Mouse (Mus musculus) megakaryocyte, embryonic 14.5 days (primary cell): Measurements from ENCODE around the gene Chka. TPM values are rescaled to one million over a fixed set of nuclear protein-coding genes. Genes with fewer than 3 reads are reported as not detected.

ENCODE experiments used
- H3K27me3 ChIP-seq: replicated peaks from 2 replicates; pipeline ENCODE3; 2012; ENCODE audit warnings: inconsistent platforms
- H3K36me3 ChIP-seq: replicated peaks from 2 replicates; pipeline ENCODE3; 2012; ENCODE audit warnings: low read length, inconsistent platforms, mixed read lengths
- H3K4me1 ChIP-seq: 2 replicates; pipeline ENCODE4 v1.6.1; 2012; ENCODE audit warnings: inconsistent platforms
- H3K4me3 ChIP-seq: replicated peaks from 2 replicates; pipeline ENCODE3; 2012; ENCODE audit warnings: moderate library complexity, mild to moderate bottlenecking, inconsistent platforms
- H3K9me3 ChIP-seq: 2 replicates; pipeline ENCODE4 v1.6.1; 2012; ENCODE audit warnings: inconsistent platforms
- FLI1 ChIP-seq: IDR thresholded peaks from 2 replicates; pipeline ENCODE4 v1.6.1; 2012; ENCODE audit warnings: low read length, inconsistent platforms, mixed read lengths
- GATA1 ChIP-seq: IDR thresholded peaks from 3 replicates; pipeline ENCODE4 v1.6.1; 2012; ENCODE audit warnings: mixed read lengths, low read length, inconsistent platforms, borderline replicate concordance
- polyA plus RNA-seq: library from polyadenylated mRNA; stranded (reverse); fragments of >175 nt; gene quantifications from 2 replicates; pipeline ENCODE4 v1.2.3, GENCODE M21; 2012; ENCODE audit warnings: low replicate concordance; ENCODE audit not compliant: insufficient read depth

Gene Chka
- polyA plus RNA-seq, 1 experiment = 6.8 TPM

- Histone ChIP-seq H3K36me3 (no peaks in the 10 kb centered on the region), H3K4me3 (no peak overlapping the region), H3K9me3 (no peaks in the 10 kb centered on the region), H3K27me3 (peaks cover 26% of the 10 kb centered on the region), H3K4me1 (peaks cover 22% of the 10 kb centered on the region)
- TF ChIP-seq FLI1 = no peak
Observed at GRCm38 (mm10) chr19:3845339-3845738, 6.2 kb upstream of the Chka start.

- H3K36me3 ChIP-seq = no peaks in the 10 kb centered on the region
- peaks cover 28% of the 10 kb centered on the region for H3K4me1 ChIP-seq
- peaks cover 20% of the 10 kb centered on the region for H3K27me3 ChIP-seq
- no peak for TF ChIP-seq GATA1
- no peak for TF ChIP-seq FLI1
- H3K9me3 ChIP-seq = no peaks in the 10 kb centered on the region
- no peak overlapping the region for H3K4me3 ChIP-seq
Observed at GRCm38 (mm10) chr19:3845803-3846406, 5.7 kb upstream of the Chka start.

- Histone ChIP-seq H3K4me1 (peaks cover 34% of the 10 kb centered on the region), H3K36me3 (no peaks in the 10 kb centered on the region), H3K9me3 (no peaks in the 10 kb centered on the region), H3K4me3 (no peak overlapping the region), H3K27me3 (peaks cover 16% of the 10 kb centered on the region)
- TF ChIP-seq GATA1 = no peak
Observed at GRCm38 (mm10) chr19:3846676-3847604, 4.6 kb upstream of the Chka start.

DNA sequence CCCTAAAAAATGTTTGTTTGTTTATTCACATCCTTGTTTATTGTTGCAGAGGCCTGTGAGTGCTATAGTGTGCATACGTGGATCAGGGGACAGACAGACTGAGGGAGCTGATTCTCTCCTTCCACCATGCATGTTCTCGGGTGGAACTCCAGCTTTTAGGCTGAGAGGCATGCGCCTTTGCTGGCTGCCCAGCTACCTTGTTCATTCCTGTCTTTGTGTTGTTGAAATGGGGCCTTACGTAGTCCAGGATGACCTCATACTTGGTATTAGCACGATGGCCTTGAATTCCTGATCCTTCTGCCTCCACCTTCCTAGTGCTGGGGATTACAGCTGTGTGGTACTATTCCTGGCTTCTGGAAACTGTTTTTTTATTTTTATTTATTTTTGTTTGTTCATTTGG is 3.9 kb upstream of the Chka start:
- H3K9me3 ChIP-seq = no peaks in the 10 kb centered on the region
- H3K27me3 ChIP-seq = peaks cover 12% of the 10 kb centered on the region
- H3K36me3 ChIP-seq = no peaks in the 10 kb centered on the region
- no peak for TF ChIP-seq FLI1
- TF ChIP-seq GATA1 = no peak
- peaks cover 34% of the 10 kb centered on the region for H3K4me1 ChIP-seq
- no peak overlapping the region for H3K4me3 ChIP-seq

GRCm38 (mm10) chr19:3848207-3848808 is 3.3 kb upstream of the Chka start:
- Histone ChIP-seq H3K36me3 (no peaks in the 10 kb centered on the region), H3K4me1 (peaks cover 35% of the 10 kb centered on the region), H3K9me3 (no peaks in the 10 kb centered on the region), H3K4me3 (no peak overlapping the region), H3K27me3 (peaks cover 8% of the 10 kb centered on the region)
- TF ChIP-seq FLI1 (no peak), GATA1 (no peak)

DNA sequence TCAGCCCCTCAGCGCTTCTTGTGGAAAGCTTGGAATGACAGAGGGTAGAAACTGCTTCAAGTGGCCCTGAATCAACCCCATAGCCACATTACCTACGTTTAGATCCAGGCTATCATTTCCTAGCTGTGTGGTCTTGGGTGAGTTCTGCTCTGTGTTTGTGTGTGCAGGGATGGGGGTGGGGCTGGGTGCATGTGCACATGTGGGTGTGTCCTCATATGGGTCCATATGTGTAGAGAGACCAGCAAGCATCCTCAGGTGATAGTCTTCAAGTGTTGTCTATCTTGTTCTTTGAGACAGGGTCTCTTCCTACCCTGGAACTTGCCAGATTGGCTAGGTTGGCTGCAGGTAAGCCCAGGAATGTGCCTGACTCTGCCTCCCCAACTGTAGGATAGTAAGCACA is 2.3 kb upstream of the Chka start:
- Histone ChIP-seq H3K36me3 (peaks cover 2% of the 10 kb centered on the region), H3K4me1 (peaks cover 43% of the 10 kb centered on the region), H3K4me3 (no peak overlapping the region), H3K9me3 (no peaks in the 10 kb centered on the region), H3K27me3 (peaks cover 4% of the 10 kb centered on the region)
- TF ChIP-seq FLI1 (no peak), GATA1 (no peak)

DNA sequence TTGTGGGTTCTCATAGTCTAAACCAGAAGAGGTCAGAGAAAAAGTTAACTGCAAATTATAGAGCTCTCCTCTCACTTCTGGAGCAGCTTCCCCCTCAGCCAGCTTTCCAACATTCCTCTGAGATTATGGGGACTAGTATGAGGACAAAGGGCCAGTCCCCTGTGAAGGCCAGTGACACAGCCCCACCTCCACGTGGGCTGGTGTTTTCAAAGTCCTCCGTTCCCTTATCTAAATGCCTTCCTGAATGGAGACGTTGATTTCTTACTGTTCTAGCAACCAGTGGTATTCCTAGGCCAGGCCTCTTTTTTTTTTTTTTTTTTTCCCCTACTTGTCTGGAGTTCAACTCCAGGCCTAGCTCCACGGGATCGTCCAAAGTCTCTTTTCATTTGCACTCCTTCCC is 1.5 kb upstream of the Chka start:
- H3K9me3 ChIP-seq = no peaks in the 10 kb centered on the region
- H3K4me1 ChIP-seq = peaks cover 49% of the 10 kb centered on the region
- H3K36me3 ChIP-seq = peaks cover 2% of the 10 kb centered on the region
- H3K27me3 ChIP-seq = peaks cover 4% of the 10 kb centered on the region
- no peak overlapping the region for H3K4me3 ChIP-seq
- TF ChIP-seq FLI1 = no peak
- TF ChIP-seq GATA1 = no peak

- Histone ChIP-seq H3K36me3 (peaks cover 2% of the 10 kb centered on the region), H3K9me3 (no peaks in the 10 kb centered on the region), H3K27me3 (peaks cover 4% of the 10 kb centered on the region), H3K4me1 (peaks cover 54% of the 10 kb centered on the region), H3K4me3 (peak overlapping the region; percentile 91)
- TF ChIP-seq GATA1 (no peak), FLI1 (no peak)
Observed at GRCm38 (mm10) chr19:3850847-3851469, 615 bp upstream of the Chka start.

GRCm38 (mm10) chr19:3851979-3852681 is 557 bp downstream of the Chka start:
- no peak for TF ChIP-seq GATA1
- Histone ChIP-seq H3K9me3 (no peaks in the 10 kb centered on the region), H3K4me1 (peaks cover 43% of the 10 kb centered on the region)

DNA sequence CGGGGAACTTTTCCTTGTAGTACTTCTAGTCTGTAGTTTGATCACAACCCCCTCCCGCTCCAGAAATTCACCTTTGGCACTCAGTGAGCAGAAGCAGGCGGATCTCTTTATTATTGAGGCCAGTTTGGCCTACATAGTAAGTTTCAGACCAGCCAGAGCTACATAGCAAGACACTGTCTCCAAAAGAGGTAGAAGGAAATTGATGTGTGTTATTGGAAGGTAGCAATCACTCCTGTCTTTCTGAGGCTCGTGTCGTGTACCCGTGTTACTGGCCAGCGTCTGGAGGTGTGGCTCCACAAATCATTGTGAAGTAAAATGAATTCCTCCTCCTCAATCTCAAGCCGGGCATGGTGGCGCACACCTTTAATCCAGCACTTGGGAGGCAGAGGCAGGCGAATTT is 1.5 kb downstream of the Chka start:
- Histone ChIP-seq H3K36me3 (peaks cover 2% of the 10 kb centered on the region), H3K9me3 (no peaks in the 10 kb centered on the region), H3K4me3 (peak overlapping the region; percentile 60), H3K27me3 (peaks cover 4% of the 10 kb centered on the region), H3K4me1 (peaks cover 47% of the 10 kb centered on the region)
- TF ChIP-seq GATA1 = no peak
- no peak for TF ChIP-seq FLI1

More at GRCm38 (mm10) chr19:3851979-3852681, 557 bp downstream of the Chka start:
- peak overlapping the region; percentile 91 for H3K4me3 ChIP-seq
- H3K27me3 ChIP-seq = peaks cover 4% of the 10 kb centered on the region
- H3K36me3 ChIP-seq = peaks cover 2% of the 10 kb centered on the region
